Comparison of ENCODE assay signal across 27 mouse cellular contexts in genomic region chr19:11387109-11387508, GRCm38 (mm10). TPM values are rescaled to one million over a fixed set of nuclear protein-coding genes. Genes with fewer than 3 reads are reported as not detected.
DNase-seq lines count a peak whose midpoint lies in the region; ATAC-seq and TF ChIP-seq lines count a peak whose summit lies in the region.
"Had no signal": no experiment of that assay in that cellular context is flagged by ENCODE, and none has a peak within 500 bp of the region (broad histone marks: within the 10 kb centered on the region; RNA-seq: fewer than 3 reads in every experiment).

No protein-coding gene starts in this region.

- H3K4me1 ChIP-seq in thymus, adult 2 months (replicated peaks; ENCODE audit: control insufficient read depth, insufficient read depth, low read length), result no peaks in the 10 kb centered on the region
- H3K4me1 ChIP-seq: forebrain, embryonic 15.5 days; limb, embryonic 15.5 days; megakaryocyte, embryonic 14.5 days had no signal

- H3K27me3 ChIP-seq in thymus, adult 2 months (ENCODE audit: control insufficient read depth, insufficient read depth, low read length), result no peaks in the 10 kb centered on the region; the same call in 1 of the 2 replicates
- H3K27me3 ChIP-seq: forebrain, embryonic 15.5 days; limb, embryonic 15.5 days; megakaryocyte, embryonic 14.5 days had no signal

- WGBS in thymus, adult 2 months, result 35% methylated on average over 2 of the region's 2 CpGs

- no peak for TF ChIP-seq CTCF in thymus, adult 2 months (IDR thresholded peaks at IDR 0.05; ENCODE audit: borderline replicate concordance, control insufficient read depth, extremely low read depth, insufficient read depth, low read length, poor library complexity)

- peak; percentile 24 for DNase-seq in thymus, adult 2 months
- no peak for DNase-seq in thymus, postnatal 0 days (ENCODE audit: low spot score)
- peak; percentile 25 to 60 for DNase-seq in natural killer cell, adult 2 months (ENCODE audit: low spot score in 2 of 2)
- peak; percentile 30 for DNase-seq in thymus, postnatal 4 days
- DNase-seq in embryo, embryonic 9.5 days (ENCODE audit: extremely low spot score), result no peak
- DNase-seq in adipocyte (ENCODE audit: low spot score), result no peak
- DNase-seq in left cerebral cortex, adult 8-10 months (ENCODE audit: low spot score in 2 of 2), result no peak
- DNase-seq: adrenal gland, postnatal 25 days; cerebellum, adult 9-10 months; gastrocnemius, postnatal 25 days; heart, adult 2 months; kidney, adult 2 months; kidney, postnatal 10 days; lung, postnatal 14 days; midbrain, embryonic 14.5 days had no signal

- no peak overlapping the region for H3K27ac ChIP-seq in thymus, adult 2 months (ENCODE audit: control insufficient read depth, insufficient read depth, low read length)
- H3K27ac ChIP-seq: forebrain, embryonic 15.5 days; heart, adult 2 months; limb, embryonic 15.5 days had no signal

- ATAC-seq in activated CD4-positive, CD25-positive, alpha-beta regulatory T cell, adult 4 months, result peak; percentile 52
- ATAC-seq: forebrain, embryonic 15.5 days had no signal

- no peaks in the 10 kb centered on the region for H3K36me3 ChIP-seq in thymus, adult 2 months (ENCODE audit: control insufficient read depth, insufficient read depth, low read length)
- H3K36me3 ChIP-seq: forebrain, embryonic 15.5 days; limb, embryonic 15.5 days had no signal

- TF ChIP-seq POLR2A in thymus, adult 2 months (IDR thresholded peaks at IDR 0.05; ENCODE audit: control insufficient read depth, extremely low read depth, insufficient read depth, low read length, poor library complexity), result no peak

- H3K4me3 ChIP-seq in thymus, adult 2 months (ENCODE audit: control insufficient read depth, insufficient read depth, low read length), result no peak overlapping the region
- H3K4me3 ChIP-seq: forebrain, embryonic 15.5 days; heart, adult 2 months; limb, embryonic 15.5 days; megakaryocyte, embryonic 14.5 days; myocyte had no signal

RNA-seq across cellular contexts. Expression of gene Ms4a4a, which starts 11.8 kb away (rescaled TPM):
- polyA plus RNA-seq in thymus, adult 2 months (2012; rRNA removed), result 0.55 and 0.63 TPM in 2 replicates
- polyA plus RNA-seq in thymus, postnatal 0 days (2015; fragmentation: Nextera tagmentation; extraction: Ambion mirVana), result 5.0 and 8.1 TPM in 2 replicates
- 1 to 10 TPM in 1 of 2 experiments, not detected in 1; 1.3 TPM for polyA plus RNA-seq in activated CD4-positive, CD25-positive, alpha-beta regulatory T cell, adult 4 months (2017; shearing (Covaris generic))
- total RNA-seq in left cerebral cortex, adult 8-10 months (2022), result 1 to 10 TPM in 1 of 4 experiments, under 1 TPM in 1, not detected in 2; 0.68 to 1.6 TPM
- total RNA-seq: hematopoietic stem cell, adult 5-6 weeks; MEL had no signal
- polyA plus RNA-seq: C2C12, myocyte had no signal

RNA-seq across cellular contexts. Expression of gene Ms4a4c, which starts 17.5 kb away (rescaled TPM):
- polyA plus RNA-seq in thymus, adult 2 months (2012; rRNA removed), result 2.4 TPM in 2 replicates
- 2.7 and 2.9 TPM in 2 replicates for polyA plus RNA-seq in thymus, postnatal 0 days (2015; fragmentation: Nextera tagmentation; extraction: Ambion mirVana)
- 10 to 100 TPM; 51.6 to 56.7 TPM for polyA plus RNA-seq in activated CD4-positive, CD25-positive, alpha-beta regulatory T cell, adult 4 months (2017; shearing (Covaris generic))
- under 1 TPM in 1 of 4 experiments, not detected in 3; 0.53 TPM for total RNA-seq in left cerebral cortex, adult 8-10 months (2022)
- total RNA-seq: gastrocnemius, postnatal 25 days; layer of hippocampus, adult 18-20 months; layer of hippocampus, postnatal 25 days; left cerebral cortex, postnatal 25 days; MEL had no signal
- polyA plus RNA-seq: C2C12, myocyte had no signal

RNA-seq across cellular contexts. Expression of gene Ms4a7, which starts 51.2 kb away (rescaled TPM):
- 5.8 and 10.6 TPM in 2 replicates for polyA plus RNA-seq in thymus, adult 2 months (2012; rRNA removed)
- polyA plus RNA-seq in thymus, postnatal 0 days (2015; fragmentation: Nextera tagmentation; extraction: Ambion mirVana), result 20.6 and 20.7 TPM in 2 replicates
- polyA plus RNA-seq in activated CD4-positive, CD25-positive, alpha-beta regulatory T cell, adult 4 months (2017; shearing (Covaris generic)), result not detected
- 1 to 10 TPM in 1 of 4 experiments, not detected in 3; 1.6 TPM for total RNA-seq in left cerebral cortex, adult 8-10 months (2022)
- total RNA-seq: hematopoietic stem cell, adult 5-6 weeks; layer of hippocampus, postnatal 25 days; MEL had no signal
- polyA plus RNA-seq: C2C12, myocyte had no signal

RNA-seq across cellular contexts. Expression of gene Ms4a4b, which starts 56.2 kb away (rescaled TPM):
- polyA plus RNA-seq in thymus, adult 2 months (2012; rRNA removed), result 43.9 and 57.3 TPM in 2 replicates
- polyA plus RNA-seq in thymus, postnatal 0 days (2015; fragmentation: Nextera tagmentation; extraction: Ambion mirVana), result 63.7 and 92.1 TPM in 2 replicates
- 1,000 to 10,000 TPM; 2,094 to 2,461 TPM for polyA plus RNA-seq in activated CD4-positive, CD25-positive, alpha-beta regulatory T cell, adult 4 months (2017; shearing (Covaris generic))
- 1 to 10 TPM in 1 of 4 experiments, not detected in 3; 1.4 TPM for total RNA-seq in left cerebral cortex, adult 8-10 months (2022)
- total RNA-seq: layer of hippocampus, adult 18-20 months; layer of hippocampus, postnatal 25 days; MEL had no signal
- polyA plus RNA-seq: C2C12; forebrain, embryonic 15.5 days; heart, embryonic 14.5 days; midbrain, embryonic 14.5 days; myocyte had no signal

Comparison
In these comparisons a context has a peak if more than half of its experiments do, and no peak if none do; other contexts are left out.
1. DNase-seq: peak in thymus, adult 2 months (single experiment), natural killer cell, adult 2 months (2 of 2) and thymus, postnatal 4 days (single experiment); none in thymus, postnatal 0 days (single experiment), embryo, embryonic 9.5 days (single experiment), adipocyte (single experiment) and left cerebral cortex, adult 8-10 months (0 of 2).
2. RNA of gene Ms4a4c, which starts 17.5 kb away (polyA plus RNA-seq): 51.6 to 56.7 TPM in activated CD4-positive, CD25-positive, alpha-beta regulatory T cell, adult 4 months; 2.7 to 2.9 TPM in thymus, postnatal 0 days and 2.4 TPM in thymus, adult 2 months; every median in the first group is over 10 times any median in the second.